Mouse (Mus musculus) kidney, adult 2 months (tissue): Measurements from ENCODE around the gene Cblb.

ENCODE experiments used
- CTCF ChIP-seq: fragments of 200-500 bp; conservative IDR thresholded peaks from 2 replicates; pipeline ENCODE4 v1.5.1; 2011; ENCODE audit warnings: low read depth, mild to moderate bottlenecking, control low read depth, low read length, moderate library complexity, mixed read lengths; ENCODE audit not compliant: insufficient read depth, insufficient read length
- POLR2A ChIP-seq: fragments of 200-500 bp; IDR thresholded peaks from one replicate; pipeline ENCODE4 v1.6.1; 2011; ENCODE audit warnings: low read depth, low read length, control low read depth

GRCm38 (mm10) chr16:52094735-52095459 is 63.9 kb downstream of the Cblb start:
- TF ChIP-seq POLR2A (no peak), CTCF (no peak)
